Mouse (Mus musculus) adrenal gland, postnatal 36 days (tissue): ENCODE measurements around the gene AC141477.1. TPM values are rescaled to one million over a fixed set of nuclear protein-coding genes. Genes with fewer than 3 reads are reported as not detected.

ENCODE experiments used
- DNase-seq, 2 experiments: peaks; one replicate each; pipeline ENCODE4 v3.0.0; 2021; ENCODE audit warnings: mixed read lengths in 1 of 2
- long read RNA-seq, 2 experiments: library from polyadenylated mRNA; stranded (forward); transcript quantifications; one replicate each; pipeline ENCODE4 v2.0.0; 2021; ENCODE audit warnings: borderline sequencing depth in 2 of 2
- total RNA-seq, 2 experiments: library from RNA; stranded (reverse); gene quantifications; 2 replicates each; pipeline ENCODE4 v1.2.3; 2021

Gene AC141477.1
- total RNA-seq, result not detected
- long read RNA-seq, experiment 1, result 0 reads
- long read RNA-seq, experiment 2, result 0 reads

DNA sequence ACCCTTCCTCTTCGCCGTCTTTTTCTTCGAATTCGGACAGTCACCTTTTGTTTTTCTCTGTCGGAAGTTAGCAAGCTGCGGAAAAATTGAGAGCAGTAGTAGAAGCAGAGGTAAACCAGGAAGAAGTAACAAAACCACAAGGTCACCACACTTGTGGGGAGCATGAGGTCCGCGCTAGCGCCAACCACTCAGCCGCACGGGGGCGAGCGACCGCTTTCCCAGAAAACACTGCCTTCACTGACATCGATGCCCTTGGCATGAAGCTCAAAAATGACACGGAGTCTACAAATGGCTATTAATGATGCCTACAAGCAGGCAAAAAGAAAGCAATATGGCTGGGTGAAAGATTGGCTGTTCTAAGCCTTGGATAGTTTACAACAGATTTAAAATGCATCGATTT is at the start of gene AC141477.1:
Gene AC141477.1, minus strand, starts transcription at position 164 of the 400 bp plus-strand sequence.
- no peak for DNase-seq

DNA sequence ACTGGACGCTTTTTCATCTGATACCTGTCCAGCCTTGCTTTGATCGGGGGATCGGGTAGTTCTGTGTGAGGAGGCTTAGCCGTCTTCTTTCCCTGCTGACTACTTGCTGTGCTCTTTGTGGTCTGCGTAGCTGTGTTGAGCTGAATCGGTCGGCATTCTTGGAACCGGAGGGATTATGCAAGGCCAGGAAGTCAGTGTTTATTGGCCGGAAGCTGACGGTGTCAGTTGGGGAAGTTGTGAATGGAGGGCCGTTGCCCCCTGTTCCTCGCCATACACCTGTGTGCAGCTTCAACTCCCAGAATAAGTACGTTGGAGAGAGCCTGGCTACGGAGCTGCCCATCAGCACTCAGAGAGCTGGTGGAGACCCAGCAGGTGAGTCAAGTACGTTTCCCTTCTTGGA is 49.0 kb upstream of the AC141477.1 start:
- DNase-seq, result no peak

DNA sequence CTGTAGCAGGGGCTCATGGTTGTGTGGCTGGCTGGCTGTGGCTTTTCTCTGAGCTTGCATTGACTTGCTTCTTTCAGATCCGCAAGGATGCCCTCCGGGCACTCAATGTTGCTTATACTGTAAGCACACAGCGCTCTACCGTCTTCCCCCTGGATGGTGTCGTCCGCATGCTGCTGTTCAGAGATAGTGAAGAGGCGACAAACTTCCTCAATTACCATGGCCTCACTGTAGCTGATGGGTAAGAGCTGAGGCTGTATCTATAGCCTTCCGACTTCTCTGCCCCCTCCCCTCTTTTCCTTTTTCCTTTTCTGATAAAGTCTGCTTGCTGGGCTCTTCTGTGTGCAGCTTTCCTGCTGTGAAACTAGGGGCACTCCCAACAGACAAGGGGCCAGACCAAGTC is 48.0 kb upstream of the AC141477.1 start:
- DNase-seq, result no peak

DNA sequence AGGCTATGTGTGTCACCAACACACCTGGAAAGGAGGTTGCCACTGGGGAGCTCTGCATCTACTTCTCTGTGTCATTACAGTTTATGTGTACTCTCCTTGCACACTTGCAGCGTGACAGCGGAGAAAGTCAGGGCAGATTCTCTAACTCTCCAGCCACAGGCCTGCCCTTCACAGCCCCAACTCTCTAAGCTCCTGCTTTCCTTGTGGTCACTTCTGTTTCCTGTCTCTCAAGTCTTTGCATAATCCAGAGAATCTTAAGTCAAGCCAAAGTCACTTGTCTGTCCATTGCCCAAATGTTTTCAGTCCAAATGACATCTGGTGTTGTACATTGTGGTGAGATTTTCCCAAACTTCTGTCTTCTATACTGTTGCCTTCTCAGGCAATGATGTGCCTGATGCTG is 46.1 kb upstream of the AC141477.1 start:
- no peak for DNase-seq

DNA sequence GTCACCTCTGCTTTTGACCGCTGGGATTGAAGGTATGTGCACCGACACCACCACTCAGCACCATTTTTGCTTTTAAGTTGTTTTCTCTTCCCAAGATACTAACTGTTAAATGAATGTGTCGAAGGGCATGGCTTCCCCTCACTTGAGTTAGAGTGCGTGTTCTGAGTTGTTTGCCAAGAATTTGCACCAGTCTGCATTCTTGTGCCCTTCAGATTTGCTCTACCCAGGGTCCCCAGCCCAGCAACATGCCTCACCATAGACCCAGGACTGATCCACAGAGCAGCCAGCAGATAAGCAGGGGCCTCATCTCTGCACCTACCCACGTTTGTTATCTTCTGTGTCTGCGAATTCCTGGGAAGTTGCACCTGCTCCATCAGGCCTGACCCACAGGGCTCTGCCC is 41.2 kb upstream of the AC141477.1 start:
- no peak for DNase-seq

DNA sequence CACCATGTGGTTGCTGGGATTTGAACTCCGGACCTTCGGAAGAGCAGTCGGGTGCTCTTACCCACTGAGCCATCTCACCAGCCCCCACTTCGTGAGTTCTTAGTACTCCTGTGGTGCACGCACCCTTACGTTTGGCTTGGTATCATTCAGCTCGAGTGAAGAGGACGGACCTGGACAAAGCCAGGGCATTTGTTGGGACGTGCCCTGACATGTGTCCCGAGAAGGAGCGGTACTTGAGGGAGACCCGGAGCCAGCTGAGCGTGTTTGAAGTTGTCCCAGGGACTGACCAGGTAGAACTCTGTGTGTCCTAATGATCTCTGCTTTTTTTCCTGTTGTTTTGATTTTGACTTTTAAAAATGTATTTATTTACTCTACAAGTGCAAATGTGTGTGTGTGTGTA is 40.6 kb upstream of the AC141477.1 start:
- no peak for DNase-seq

DNA sequence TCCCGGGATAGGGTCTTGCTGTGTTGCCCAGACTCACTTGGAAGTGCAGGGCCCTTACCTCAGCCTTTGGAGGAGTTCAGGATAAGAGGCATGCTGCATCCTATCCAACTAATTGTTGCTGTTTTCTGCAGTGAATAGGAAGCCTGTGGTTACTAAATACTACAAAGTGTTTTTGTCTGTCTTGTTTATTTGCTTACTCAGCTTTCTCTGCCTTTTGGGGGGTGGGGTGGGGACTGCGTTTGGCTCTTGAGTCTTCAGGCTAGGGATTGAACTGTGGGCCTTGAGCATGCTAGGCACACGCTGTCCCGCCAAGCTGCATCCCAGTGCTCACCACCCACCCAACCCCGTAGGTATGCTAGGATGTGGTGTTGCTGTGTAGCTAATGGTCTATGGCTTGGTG is 33.5 kb upstream of the AC141477.1 start:
- no peak for DNase-seq

DNA sequence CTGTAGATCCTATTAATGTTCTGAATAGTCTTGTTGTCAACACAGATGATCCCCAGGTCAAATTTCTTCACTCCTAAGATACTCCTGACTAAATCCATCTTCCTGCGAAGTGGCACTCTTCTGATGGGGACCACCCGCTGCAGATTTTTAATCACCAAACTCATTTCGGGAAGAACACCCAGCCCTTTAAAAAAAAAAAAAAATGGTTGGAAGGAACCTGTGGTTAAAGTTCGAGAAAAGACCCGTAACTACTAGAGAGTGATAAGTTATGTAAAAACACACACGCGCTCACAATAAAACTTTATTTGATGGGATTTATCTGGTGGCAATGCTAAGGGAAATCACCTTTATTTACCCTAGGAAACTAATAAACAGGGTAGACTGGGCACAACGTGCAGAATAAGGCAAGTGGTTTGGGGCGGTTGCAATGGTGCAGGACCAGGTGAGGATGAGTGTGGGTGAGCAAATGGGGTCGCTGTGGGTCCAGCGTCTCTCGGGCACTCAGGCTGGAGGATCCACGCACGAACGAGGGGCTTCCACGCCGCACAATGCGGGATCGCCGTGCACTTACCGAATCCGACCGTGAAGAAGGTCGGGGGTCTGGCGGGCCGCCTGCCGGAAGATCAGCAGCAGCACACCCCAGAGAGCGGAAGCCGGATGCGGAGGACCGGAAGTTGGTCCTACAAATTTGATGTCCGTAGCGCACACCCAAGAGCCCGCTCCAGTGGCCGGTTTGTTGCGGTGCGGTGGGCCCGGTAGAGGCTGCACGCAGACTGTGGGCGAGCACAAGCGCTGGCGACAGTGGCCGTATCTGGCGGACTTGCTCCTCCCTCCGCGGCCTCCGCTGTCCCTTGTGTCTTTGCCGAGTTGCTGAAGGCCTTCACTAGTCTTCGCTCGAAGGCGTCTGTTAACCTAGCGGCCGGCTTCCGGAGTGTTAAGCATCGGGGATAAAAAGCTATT is 28.2 kb upstream of the AC141477.1 start, which contains the start of the genes Mcm3ap and Ybey:
Gene Mcm3ap, plus strand, starts transcription at position 725 of the 960 bp plus-strand sequence.
Gene Ybey, minus strand, starts transcription at position 912 of the 960 bp plus-strand sequence.
- DNase-seq, result peak; percentile 90

DNA sequence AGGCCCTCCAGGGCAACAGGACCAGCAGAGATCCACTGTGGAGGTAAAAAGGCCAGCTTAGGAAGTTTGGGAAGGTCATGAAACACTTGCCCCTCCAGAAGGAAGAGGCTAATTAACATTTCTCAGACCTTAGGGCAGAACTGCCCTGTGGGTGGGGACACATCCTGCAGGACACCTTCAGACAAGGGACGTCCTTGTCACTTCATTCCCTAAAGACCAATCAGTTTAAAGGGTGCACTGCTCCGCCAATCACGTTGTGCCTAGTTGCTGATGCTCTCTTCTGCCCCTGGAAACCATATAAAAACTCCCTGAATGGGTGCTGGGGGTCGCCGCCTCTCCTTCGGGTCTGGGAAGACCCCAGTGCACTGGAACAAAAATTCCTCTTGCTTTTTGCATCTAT is 22.5 kb upstream of the AC141477.1 start:
- no peak for DNase-seq

DNA sequence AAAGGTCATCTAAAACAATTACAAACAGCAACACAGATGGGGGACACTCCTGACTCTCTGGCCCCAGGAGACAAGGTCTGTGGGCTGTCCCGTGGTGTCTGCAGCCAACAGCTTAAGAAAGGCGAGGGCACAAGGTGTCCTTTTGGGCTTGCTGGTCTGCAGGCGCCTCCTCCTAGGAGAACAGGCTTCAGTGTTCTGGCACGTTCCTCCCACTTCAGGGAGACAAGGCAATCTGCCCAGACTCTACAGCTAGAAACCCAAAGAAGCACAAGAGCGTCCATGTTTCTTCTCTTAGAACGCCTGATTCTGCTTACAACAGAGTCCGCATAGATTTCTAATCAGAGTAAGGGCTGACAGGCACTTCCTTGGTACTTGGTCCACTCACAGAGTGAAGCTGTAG is 22.1 kb upstream of the AC141477.1 start:
- DNase-seq, result no peak

DNA sequence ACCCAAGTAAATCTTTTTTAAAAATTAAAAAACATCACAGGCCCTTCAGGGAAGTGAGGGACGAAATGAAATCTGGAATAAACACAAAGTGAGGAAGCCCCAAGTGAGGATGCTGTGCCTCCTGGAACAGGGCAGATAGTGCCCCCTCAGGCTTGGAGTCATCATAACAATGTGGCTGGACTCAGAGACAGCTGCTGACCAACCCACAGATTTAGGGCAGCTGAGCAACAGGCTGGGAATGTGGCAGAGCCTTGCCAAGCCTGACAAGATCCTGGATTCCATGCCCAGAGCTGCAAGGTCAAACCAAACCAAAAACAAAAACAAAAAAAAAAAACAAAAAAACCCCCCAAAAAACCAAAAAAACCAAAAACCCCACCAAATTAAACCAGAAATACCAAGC is 21.0 kb upstream of the AC141477.1 start:
- DNase-seq, result peak; percentile 50 to 53

DNA sequence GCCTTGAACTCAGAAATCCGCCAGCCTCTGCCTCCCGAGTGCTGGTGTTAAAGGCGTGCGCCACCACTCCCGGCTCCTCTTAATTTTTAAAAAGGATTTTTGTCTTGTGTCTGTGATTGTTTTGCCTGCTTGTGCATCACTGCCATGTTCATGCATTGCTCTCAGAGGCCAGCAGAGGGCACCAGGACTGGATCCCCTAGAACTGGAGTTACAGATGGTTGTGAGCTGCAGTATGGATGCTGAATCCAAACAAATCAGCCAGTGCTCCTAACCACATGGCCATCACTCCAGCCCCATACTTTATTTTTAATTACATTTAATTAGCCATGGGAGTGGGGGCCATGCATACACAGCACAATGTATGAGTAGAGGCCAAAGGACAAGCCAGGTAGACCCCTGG is 15.0 kb upstream of the AC141477.1 start:
- DNase-seq, result peak; percentile 43 to 68

DNA sequence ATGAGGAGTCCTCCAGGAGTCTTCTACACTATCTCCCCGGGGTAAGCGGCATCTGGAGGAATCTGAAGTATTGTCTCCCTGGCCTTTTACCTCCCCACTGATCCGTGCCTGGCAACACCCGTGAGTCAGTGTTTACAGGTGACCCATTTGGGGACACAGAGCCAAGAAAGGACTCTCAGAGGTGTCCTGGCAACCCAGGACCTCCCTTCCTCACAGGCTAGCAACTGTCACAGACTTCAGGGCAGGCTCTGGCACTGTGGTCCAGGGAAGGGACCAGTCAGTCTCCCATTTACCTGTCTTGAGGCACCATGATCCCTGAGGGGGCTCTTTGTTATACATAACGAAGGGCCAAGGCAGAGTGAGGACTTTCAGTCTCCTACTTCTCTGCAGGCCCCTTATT is 8.6 kb upstream of the AC141477.1 start, which contains the start of gene 2610028H24Rik:
Gene 2610028H24Rik, plus strand, starts transcription at position 231 of the 400 bp plus-strand sequence.
- DNase-seq, result no peak

DNA sequence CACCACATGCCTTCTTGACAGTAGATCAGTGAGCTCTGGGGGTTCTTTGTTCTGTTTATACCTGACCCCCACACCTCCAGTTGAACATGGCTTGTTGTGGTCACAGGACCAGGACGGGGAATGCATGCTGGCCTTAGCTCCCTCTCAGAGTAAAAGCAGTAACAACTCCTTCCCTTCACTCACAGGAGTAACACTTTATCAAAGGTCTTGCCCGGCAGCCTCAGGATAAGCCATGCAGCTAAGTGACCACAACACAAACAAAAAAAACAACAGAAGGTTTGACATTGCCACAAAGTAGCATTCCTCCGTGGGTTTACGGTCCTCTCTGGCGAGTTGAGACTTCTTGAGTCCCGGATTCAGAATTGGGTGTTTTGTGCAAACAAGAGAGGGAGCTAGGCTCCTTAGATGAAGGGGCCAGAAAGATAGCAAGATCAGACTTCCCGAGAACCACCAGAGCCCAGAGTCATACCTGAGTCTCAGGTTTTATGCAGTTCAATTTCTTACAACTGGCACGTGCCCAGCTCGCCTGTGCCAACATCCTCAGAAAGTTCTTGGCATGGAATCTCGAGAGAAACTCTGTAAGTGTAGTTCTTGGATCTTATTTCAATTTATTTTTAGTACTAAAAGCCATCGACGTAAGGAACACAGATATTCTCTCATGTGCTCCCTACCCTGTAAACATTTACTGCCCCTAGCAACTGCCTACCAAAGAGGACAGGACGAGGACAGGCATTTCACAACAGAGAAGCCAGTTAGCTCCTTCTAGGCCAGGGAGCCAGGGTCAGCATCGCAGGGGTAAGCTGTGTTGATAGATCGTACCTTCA is 7.4 kb upstream of the AC141477.1 start:
- DNase-seq, result no peak

DNA sequence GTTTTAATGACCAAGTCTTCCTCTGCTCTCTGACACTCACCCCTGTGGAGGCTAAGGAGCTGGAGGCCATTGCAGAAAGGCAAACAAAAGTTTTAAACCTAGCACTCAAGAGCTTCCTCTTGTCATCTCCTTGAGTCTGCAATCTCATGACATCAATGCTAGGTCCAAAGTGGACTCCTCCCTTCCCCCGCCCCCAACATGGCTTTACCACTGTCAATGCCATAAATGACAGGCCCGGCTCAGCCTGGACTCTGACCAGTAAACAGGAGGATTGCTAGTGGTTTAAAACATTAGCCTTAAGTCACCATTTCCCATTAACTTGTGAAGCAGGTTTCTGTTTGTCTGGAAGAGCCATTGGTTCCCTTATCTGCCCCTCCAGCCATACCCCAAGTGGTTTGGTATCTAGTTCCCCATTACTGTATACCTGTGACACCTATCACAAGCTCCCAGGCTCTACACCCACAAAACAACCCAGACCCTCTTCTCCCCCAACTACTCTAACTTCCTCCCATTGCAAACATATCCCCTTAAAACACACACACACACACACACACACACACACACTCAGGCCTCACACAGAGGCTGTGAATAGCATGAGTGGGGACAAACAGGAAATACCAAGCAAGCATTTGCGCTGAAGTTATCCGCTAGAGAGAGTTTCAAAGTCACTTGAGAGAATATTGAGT is 5.9 kb upstream of the AC141477.1 start:
- DNase-seq, result no peak

DNA sequence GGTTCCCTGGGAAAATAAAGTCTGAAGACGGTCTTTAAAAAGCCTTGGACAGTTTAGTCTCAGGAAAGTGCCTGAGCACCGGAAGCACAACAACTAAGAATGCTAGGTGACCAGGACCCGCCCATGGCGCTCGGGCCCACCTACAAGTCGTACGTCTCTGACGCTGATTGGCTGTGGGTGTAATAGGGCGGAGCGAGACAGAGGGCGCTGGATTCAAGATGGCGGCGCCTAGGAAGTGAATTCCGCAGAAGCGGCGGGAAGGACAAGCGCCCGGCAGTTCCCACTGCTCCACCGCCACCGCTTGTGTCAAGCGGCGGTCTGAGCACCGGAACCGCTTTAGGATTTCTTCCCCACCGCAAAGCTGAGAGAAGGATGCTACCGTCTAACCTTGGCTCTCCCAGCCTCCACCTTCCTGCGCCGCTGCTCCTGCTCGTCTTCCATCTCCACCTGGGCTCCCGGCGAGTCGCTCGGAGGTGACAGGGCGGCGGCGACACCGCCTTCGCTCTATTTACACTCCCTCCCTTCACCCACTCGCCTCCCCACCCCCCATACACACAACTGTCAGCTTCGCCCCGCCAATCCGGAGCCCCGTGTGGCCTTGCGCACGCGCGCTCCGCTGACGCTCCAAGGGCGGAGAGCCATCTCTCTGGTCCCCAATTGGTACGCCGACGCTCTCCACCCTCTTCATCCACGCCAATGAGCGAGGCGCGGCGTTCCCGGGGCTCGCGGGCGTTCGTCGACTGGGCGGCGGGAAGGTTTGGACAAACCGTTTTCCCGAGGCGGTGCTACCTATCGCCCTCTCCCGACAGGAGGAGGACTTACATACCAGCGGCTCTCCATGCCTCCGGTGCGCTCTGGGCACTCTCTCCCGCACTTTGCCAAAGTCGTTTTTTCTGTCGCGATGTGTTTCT is 2.2 kb upstream of the AC141477.1 start, which contains the start of gene Pcnt:
Gene Pcnt, minus strand, starts transcription at position 609 of the 911 bp plus-strand sequence.
- peak; percentile 98 for DNase-seq

DNA sequence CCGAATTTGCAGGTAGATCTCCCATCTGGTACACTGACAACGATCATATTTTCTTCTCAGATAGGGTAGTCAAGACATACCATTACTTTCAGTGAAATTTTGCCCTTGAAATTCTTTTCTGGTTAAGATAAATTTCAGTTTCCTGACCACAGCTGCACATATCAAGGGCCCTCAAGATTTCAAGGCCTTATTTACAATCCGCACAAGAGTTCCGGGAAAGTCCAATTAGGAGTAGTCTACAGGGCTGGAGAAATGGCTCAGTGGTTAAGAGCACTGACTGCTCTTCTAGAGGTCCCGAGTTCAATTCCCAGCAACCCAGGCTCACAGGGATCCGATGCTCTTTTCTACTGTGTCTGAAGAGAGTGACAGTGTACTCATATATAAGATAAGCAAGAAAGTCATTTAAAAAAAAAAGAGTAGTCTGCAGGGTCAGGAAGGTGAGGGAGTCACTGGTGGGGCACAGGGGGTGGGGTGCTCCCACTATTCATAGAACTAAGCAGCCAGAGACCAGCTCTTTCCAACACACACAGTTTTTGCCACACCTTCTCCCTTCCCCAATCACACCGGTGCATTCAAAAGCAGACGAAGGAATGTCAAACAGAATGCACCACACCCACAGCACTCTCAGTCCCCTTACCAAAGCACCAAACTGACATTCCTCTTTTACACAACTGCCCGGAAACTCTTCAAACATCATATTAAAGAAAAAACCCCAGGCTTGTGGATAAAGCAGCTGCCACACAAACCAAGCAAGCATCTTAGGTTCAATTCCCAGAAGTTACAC is 945 bp downstream of the AC141477.1 start:
- DNase-seq, result no peak

DNA sequence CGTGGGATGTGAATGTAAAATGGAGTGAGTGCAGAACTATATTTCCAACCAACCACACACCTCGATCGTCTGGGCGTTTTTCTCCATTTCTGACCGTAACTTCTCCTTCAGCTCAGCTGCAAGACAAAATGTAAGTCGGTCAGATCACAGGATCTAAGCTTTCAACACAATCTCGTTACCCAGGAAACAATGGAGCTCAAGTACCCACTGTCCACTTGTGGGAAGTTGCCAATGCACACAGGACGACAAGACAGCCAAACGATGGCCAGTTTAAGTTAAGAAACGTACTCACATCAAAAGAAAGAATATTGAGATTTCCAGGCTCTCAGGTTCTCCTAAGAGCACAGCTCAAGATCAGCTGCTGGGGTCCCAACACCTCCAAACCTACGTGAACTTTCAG is 6.3 kb downstream of the AC141477.1 start:
- no peak for DNase-seq

DNA sequence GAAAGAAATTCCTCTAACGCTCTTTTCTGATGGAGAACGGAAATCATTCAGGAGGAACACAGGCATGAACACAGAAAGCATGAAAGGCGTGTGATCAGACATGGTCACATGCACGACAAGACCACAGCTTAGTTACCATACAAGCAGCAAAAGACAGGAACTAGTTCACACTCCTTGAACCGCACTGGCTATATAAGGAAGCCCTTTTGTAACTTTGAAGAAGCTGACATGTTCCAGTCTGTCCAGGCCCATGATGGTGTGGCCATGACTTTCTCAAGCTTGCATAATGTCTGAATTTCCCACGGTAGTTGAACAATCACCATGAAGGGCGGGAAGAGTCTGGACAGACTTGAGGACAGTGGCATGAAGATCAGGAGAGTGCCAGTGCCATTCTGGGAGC is 14.6 kb downstream of the AC141477.1 start:
- DNase-seq, result no peak

DNA sequence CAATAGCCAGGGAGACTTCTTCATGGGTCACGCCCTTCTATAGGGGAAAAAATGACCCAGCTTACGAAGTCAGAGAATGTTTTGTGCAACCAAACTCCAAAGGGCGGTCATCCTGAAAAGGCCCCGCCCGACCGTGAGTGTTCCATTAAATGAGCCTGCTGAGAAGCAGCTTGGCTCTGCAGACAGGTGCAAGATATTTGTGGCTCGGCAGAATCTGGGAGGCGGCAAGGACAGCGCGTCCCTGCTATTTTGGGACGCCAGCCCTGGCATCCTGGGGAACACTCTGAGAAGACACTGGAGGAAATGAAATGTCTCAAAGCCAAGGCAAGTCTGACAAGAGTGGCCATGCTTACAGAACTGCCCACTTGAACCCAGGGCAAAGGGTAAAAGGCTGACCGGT is 23.4 kb downstream of the AC141477.1 start:
- no peak for DNase-seq
